Mouse (Mus musculus) brain, embryonic 14.5 days (tissue): ENCODE measurements around the gene Perm1.

ENCODE experiments used
- CTCF ChIP-seq: fragments of 200-500 bp; IDR thresholded peaks from 2 replicates; pipeline ENCODE4 v1.5.1; 2012; ENCODE audit warnings: inconsistent platforms, mild to moderate bottlenecking, moderate library complexity, borderline replicate concordance; ENCODE audit not compliant: insufficient read depth, insufficient read length; ENCODE audit errors: extremely low read depth
- POLR2A ChIP-seq: fragments of 200-500 bp; IDR thresholded peaks from 2 replicates; pipeline ENCODE4 v1.6.1; 2012; ENCODE audit warnings: mild to moderate bottlenecking, inconsistent platforms, borderline replicate concordance; ENCODE audit not compliant: poor library complexity, insufficient read depth, insufficient read length, severe bottlenecking; ENCODE audit errors: extremely low read depth

GRCm38 (mm10) chr4:156202462-156202893, 13.2 kb upstream of the Perm1 start:
- TF ChIP-seq POLR2A (no peak), CTCF (no peak)
